Mouse (Mus musculus): ENCODE measurements around the gene Tmem51.

- no peak for TF ChIP-seq FLI1 (IDR thresholded peaks at IDR 0.05; ENCODE audit: low read length)
- TF ChIP-seq GATA1 (IDR thresholded peaks at IDR 0.05; ENCODE audit: borderline replicate concordance, low read length), result no peak
Measured at GRCm38 (mm10) chr4:142064582-142065228, 19.4 kb downstream of the Tmem51 start.
